Mouse (Mus musculus) heart, adult 2 months (tissue): ENCODE measurements around the gene Gm19935.

Experiments
- CTCF ChIP-seq: fragments of 200-600 bp; IDR thresholded peaks from 2 replicates; pipeline ENCODE4 v1.8.1; 2022; ENCODE audit warnings: antibody characterized with exemption, mild to moderate bottlenecking, moderate library complexity
- EP300 ChIP-seq: fragments of 200-500 bp; IDR thresholded peaks from 2 replicates; pipeline ENCODE4 v1.6.1; 2011; ENCODE audit warnings: low read depth, low read length, control low read depth; ENCODE audit not compliant: insufficient read depth

- no peak for TF ChIP-seq EP300
- TF ChIP-seq CTCF, result no peak
Observed at GRCm38 (mm10) chr8:90769791-90770190, 47.4 kb downstream of the Gm19935 start.
